Mouse (Mus musculus) gastrocnemius, postnatal 14 days (tissue): ENCODE results near the gene Hgfac. TPM values are rescaled to one million over a fixed set of nuclear protein-coding genes. Genes with fewer than 3 reads are reported as not detected.

Experiments used
- DNase-seq: peaks from one replicate; pipeline ENCODE4 v3.0.0; 2021; ENCODE audit warnings: mixed read lengths
- intact Hi-C: fragments of 180-260 bp; cut with DNase I; formaldehyde crosslinking; loops from one replicate; pipeline ENCODE4 v1.15.1; 2025; ENCODE audit warnings: low total_unique reads
- microRNA-seq, 2 experiments: library from miRNA; unstranded; fragments of <30 nt; microRNA quantifications; one replicate each; pipeline ENCODE4 v1.2.0; 2021
- total RNA-seq, 2 experiments: library from RNA; stranded (reverse); gene quantifications; 2 replicates each; pipeline ENCODE4 v1.2.3; 2021

The Hgfac gene
- total RNA-seq, 2 experiments from 2014 or later: 0.42 to 0.45 TPM

DNA sequence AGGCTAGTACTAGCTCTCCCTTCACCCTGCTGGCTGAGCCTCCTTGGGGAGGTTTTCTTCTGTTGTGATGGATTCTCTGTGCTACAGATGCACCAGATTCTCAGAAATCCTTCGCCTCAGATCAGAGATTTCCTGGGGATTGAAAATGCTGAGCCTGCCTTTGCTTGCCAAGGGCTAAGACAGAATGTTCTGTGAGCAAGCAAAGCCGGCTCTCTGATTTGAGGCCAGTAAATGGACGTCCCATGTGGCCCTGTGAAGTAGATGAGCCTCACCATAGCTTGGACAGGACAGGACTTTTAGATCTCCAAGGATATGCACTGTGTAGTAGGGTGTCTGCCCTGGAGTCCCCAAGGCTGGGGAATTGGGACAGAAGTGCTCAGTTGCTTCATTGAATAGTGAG is 43.6 kb downstream of the Hgfac start:
- intact Hi-C loops: loop anchor here (5.0 kb wide), 1 partner anchor 33 kb away; no protein-coding TSS in a partner anchor

DNA sequence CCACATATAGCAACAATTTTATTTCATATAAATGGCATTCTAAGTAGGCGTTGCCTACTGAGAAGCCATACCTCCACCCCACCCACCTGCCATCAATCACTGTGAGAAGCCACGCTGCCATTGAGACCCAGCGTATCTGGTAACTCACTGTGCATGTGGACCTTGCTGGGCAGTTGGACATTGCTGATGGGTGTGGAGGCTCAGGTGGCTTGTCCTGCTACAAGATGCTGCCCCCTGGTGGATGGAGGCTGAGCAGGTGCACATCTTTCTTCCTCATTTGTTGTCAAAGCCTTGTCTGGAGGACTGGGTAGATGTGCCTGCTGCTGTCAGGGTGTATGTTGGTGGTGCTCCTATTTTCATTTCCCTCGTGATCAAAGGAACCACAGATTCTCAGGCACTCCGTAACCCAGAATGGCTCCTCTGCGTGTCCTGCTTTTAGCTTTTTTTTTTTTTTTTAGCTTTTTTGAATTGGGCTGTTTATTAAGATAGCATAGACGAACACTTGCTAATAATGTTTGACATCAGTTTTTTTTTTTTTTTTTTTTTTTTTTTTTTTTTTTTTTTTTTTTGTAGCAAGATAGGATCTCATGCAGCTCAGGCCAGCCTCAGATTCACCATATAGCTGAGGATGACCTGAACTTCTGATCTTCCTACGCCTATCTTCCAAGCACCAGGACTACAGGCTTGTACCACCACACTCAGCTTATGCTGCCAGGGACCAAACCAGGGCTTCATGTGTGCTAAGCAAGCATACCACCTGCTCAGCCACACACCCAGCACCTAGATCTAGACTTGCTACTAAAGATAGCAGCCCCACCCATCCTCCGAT is 47.7 kb downstream of the Hgfac start:
- intact Hi-C loops: loop anchor here (5.0 kb wide), 1 partner anchor 37 kb away; no protein-coding TSS in a partner anchor
- DNase-seq: peak; percentile 73

More for the DNA sequence above, 43.6 kb downstream of the Hgfac start:
- DNase-seq: no peak

DNA sequence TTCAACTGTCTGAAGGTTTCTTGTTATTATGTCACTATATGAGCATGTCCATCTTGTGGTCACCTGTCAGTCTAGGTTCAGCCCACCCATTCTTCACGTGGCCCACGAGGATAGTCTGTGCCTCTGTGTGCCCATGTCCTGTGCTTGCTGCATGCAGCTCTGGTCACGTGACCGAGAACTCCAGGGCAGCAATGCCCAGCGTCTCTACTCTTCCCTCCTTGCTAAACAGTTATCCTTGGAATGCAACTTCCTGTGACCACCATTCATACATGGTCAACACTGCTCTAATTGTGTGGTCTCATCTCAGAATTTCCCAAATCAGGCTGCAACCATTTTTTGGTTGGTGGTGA is 48.3 kb downstream of the Hgfac start:
- intact Hi-C loops: loop anchor here (5.0 kb wide), 1 partner anchor 37 kb away; no protein-coding TSS in a partner anchor
- no peak for DNase-seq

DNA sequence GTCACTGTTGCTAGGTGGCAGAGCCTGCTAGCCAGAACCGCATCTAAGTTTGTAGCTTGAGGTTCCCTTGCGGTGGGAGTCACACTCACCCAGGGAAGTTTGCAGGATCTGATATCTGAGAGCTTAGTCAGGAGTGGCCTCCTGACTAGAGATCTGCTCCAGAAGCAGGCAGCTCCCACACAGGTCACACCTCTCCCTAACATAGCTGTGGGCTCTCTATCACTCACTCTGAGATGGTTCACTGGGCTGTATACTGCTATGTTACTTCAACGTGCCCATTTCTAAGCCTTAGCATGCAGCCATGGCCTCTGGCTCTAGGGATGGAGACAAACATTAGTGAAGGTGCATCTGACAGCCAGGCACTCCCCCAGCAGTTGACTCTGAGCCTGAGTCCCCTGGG is 50.3 kb downstream of the Hgfac start:
- DNase-seq: no peak
- intact Hi-C loops: no loop called here

Small RNA genes lying within 50 kb of the gene (microRNA-seq; reads per million reads assigned to microRNA genes)
- gene Mir3097: 1.6 to 4.5 reads per million in 2 experiments

Other genes with a start within 250 kb of the Hgfac start
- gene Msantd1, start 133.5 kb upstream of the Hgfac start, total RNA-seq: under 1 TPM; 0.10 to 0.29 TPM
- gene Rgs12, start 92.1 kb upstream of the Hgfac start, total RNA-seq: 1 to 10 TPM; 7.1 to 8.6 TPM
- gene Dok7, start 15.3 kb downstream of the Hgfac start, total RNA-seq: 10 to 100 TPM; 30.0 to 33.3 TPM
- gene Lrpap1, start 64.3 kb downstream of the Hgfac start, total RNA-seq: 10 to 100 TPM; 33.0 to 36.7 TPM
- under 1 TPM; 0.24 to 0.37 TPM for gene Adra2c, start 236.8 kb downstream of the Hgfac start, total RNA-seq